In genomic region chr13:53473291-53473690, GRCm38 (mm10) we compare ENCODE assay signal across 10 mouse cellular contexts. TPM values are rescaled to one million over a fixed set of nuclear protein-coding genes. Genes with fewer than 3 reads are reported as not detected.
DNase-seq lines count a peak whose midpoint lies in the region; ATAC-seq lines count a peak whose summit lies in the region.
"Had no signal": no experiment of that assay in that cellular context is flagged by ENCODE, and none has a peak within 500 bp of the region (broad histone marks: within the 10 kb centered on the region; RNA-seq: fewer than 3 reads in every experiment).

No protein-coding gene starts in this region.

- WGBS in heart, embryonic 11.5 days (ENCODE audit: insufficient replicate concordance), result 30% methylated on average over 4 of the region's 4 CpGs
- WGBS in embryonic facial prominence, embryonic 14.5 days, result 37% methylated on average over 4 of the region's 4 CpGs

- no peak for ATAC-seq in heart, embryonic 11.5 days (replicated peaks; ENCODE audit: insufficient number of reproducible peaks, low FRiP score, low TSS enrichment)
- ATAC-seq in embryonic facial prominence, embryonic 14.5 days (ENCODE audit: low read depth), result no peak

- no peak overlapping the region for H3K27ac ChIP-seq in heart, embryonic 11.5 days (ENCODE audit: low read depth, low read length)
- H3K27ac ChIP-seq in embryonic facial prominence, embryonic 14.5 days (replicated peaks; ENCODE audit: low read depth, low read length), result no peak overlapping the region

- H3K27me3 ChIP-seq in heart, embryonic 11.5 days (ENCODE audit: control insufficient read depth, insufficient read depth, low read length), result peaks cover 66% of the 10 kb centered on the region
- peaks cover 79% of the 10 kb centered on the region for H3K27me3 ChIP-seq in embryonic facial prominence, embryonic 14.5 days (replicated peaks; ENCODE audit: control insufficient read depth, insufficient read depth, low read length)

- H3K9ac ChIP-seq in heart, embryonic 11.5 days (ENCODE audit: low read depth, low read length), result no peak overlapping the region
- H3K9ac ChIP-seq in embryonic facial prominence, embryonic 14.5 days (ENCODE audit: low read depth, low read length), result no peak overlapping the region

- no peaks in the 10 kb centered on the region for H3K9me3 ChIP-seq in heart, embryonic 11.5 days (replicated peaks; ENCODE audit: control insufficient read depth, low read length)
- H3K9me3 ChIP-seq in embryonic facial prominence, embryonic 14.5 days (ENCODE audit: control insufficient read depth, low read length), result no peaks in the 10 kb centered on the region

- intact Hi-C loops in heart, postnatal 36 days (cut with DNase I), result no loop called here

- H3K36me3 ChIP-seq in heart, embryonic 11.5 days (ENCODE audit: control insufficient read depth, insufficient read depth, low read length), result no peaks in the 10 kb centered on the region
- no peaks in the 10 kb centered on the region for H3K36me3 ChIP-seq in embryonic facial prominence, embryonic 14.5 days (ENCODE audit: control insufficient read depth, insufficient read depth, low read length)
- H3K36me3 ChIP-seq: G1E had no signal

- peaks cover 3% of the 10 kb centered on the region; the same call in 1 of the 2 replicates for H3K4me1 ChIP-seq in heart, embryonic 11.5 days (ENCODE audit: control insufficient read depth, insufficient read depth, low read length)
- H3K4me1 ChIP-seq in embryonic facial prominence, embryonic 14.5 days (ENCODE audit: control insufficient read depth, insufficient read depth, low read length), result peaks cover 11% of the 10 kb centered on the region

- DNase-seq in heart, postnatal 36 days, result no peak
- peak; percentile 18 for DNase-seq in embryo, embryonic 11 days
- DNase-seq in embryonic facial prominence, embryonic 14.5 days (ENCODE audit: low spot score), result no peak
- peak; percentile 22 for DNase-seq in neural tube, embryonic 10.5 days (ENCODE audit: extremely low spot score, low spot score)
- DNase-seq in lung, postnatal 36 days, result no peak
- no peak for DNase-seq in adrenal gland, postnatal 4 days (ENCODE audit: low spot score in 2 of 2)

- peak overlapping the region; percentile 69 for H3K4me2 ChIP-seq in heart, embryonic 11.5 days
- H3K4me2 ChIP-seq in embryonic facial prominence, embryonic 14.5 days (ENCODE audit: low read depth, low read length), result 0 out of 2 replicates have a peak overlapping the region, but pooled peaks have one; percentile 88

- H3K4me3 ChIP-seq in heart, embryonic 11.5 days (ENCODE audit: low read depth, low read length), result peak overlapping the region; percentile 71; the same call in 1 of the 2 replicates
- H3K4me3 ChIP-seq in embryonic facial prominence, embryonic 14.5 days (ENCODE audit: low read depth, low read length), result no peak overlapping the region; the same call in 1 of the 2 replicates

RNA-seq across cellular contexts. Expression of gene Msx2, which starts 0.4 kb away (rescaled TPM):
- polyA plus RNA-seq in heart, embryonic 11.5 days (2014; fragmentation: Nextera tagmentation; extraction: Ambion mirVana), result 10.8 and 10.9 TPM in 2 replicates
- total RNA-seq in heart, postnatal 36 days (2021), result under 1 TPM; 0.62 to 0.67 TPM
- 11.5 and 11.6 TPM in 2 replicates for polyA plus RNA-seq in embryonic facial prominence, embryonic 14.5 days (2014; fragmentation: Nextera tagmentation; extraction: Ambion mirVana)
- under 1 TPM; 0.22 to 0.59 TPM for total RNA-seq in adrenal gland, postnatal 4 days (2021)
- total RNA-seq: gastrocnemius, adult 18-20 months had no signal
- polyA plus RNA-seq: G1E; spleen, adult 2 months had no signal

Comparison
In these comparisons a context has a peak if more than half of its experiments do, and no peak if none do; other contexts are left out.
1. DNase-seq: peak in embryo, embryonic 11 days (single experiment) and neural tube, embryonic 10.5 days (single experiment); none in heart, postnatal 36 days (0 of 2), embryonic facial prominence, embryonic 14.5 days (single experiment), lung, postnatal 36 days (single experiment) and adrenal gland, postnatal 4 days (0 of 2).